Mouse (Mus musculus) hindbrain, embryonic 15.5 days (tissue): Measurements from ENCODE around the gene 5830411N06Rik. TPM values are rescaled to one million over a fixed set of nuclear protein-coding genes. Genes with fewer than 3 reads are reported as not detected.

Experiments used
- polyA plus RNA-seq: library from polyadenylated mRNA; unstranded; fragments of >200 nt; fragmentation: Nextera tagmentation; extraction: Ambion mirVana; gene quantifications from 2 replicates; pipeline ENCODE4 v1.2.1, GENCODE M21; 2015

The 5830411N06Rik gene
- polyA plus RNA-seq, 1 experiment from 2014 or later: not detected

Other genes starting within 250 kb of the 5830411N06Rik start
- gene Zfp511, start 210.9 kb upstream of the 5830411N06Rik start, polyA plus RNA-seq: 48.1 and 56.8 TPM in 2 replicates
- gene Tubgcp2, start 210.6 kb upstream of the 5830411N06Rik start, polyA plus RNA-seq: 53.3 and 56.6 TPM in 2 replicates
- gene Msx3, start 198.2 kb upstream of the 5830411N06Rik start, polyA plus RNA-seq: 5.5 and 9.5 TPM in 2 replicates
- 279 and 296 TPM in 2 replicates for gene Caly, start 164.7 kb upstream of the 5830411N06Rik start, polyA plus RNA-seq
- gene Prap1, start 153.9 kb upstream of the 5830411N06Rik start, polyA plus RNA-seq: not detected in 2 replicates
- gene Fuom, start 144.8 kb upstream of the 5830411N06Rik start, polyA plus RNA-seq: 37.6 and 41.2 TPM in 2 replicates
- gene Paox, start 131.5 kb upstream of the 5830411N06Rik start, polyA plus RNA-seq: 7.7 and 9.6 TPM in 2 replicates
- gene Echs1, start 130.8 kb upstream of the 5830411N06Rik start, polyA plus RNA-seq: 115 and 120 TPM in 2 replicates
- gene Mtg1, start 109.7 kb upstream of the 5830411N06Rik start, polyA plus RNA-seq: 27.4 and 31.1 TPM in 2 replicates
- 24.9 and 28.2 TPM in 2 replicates for gene Sprn, start 92.4 kb upstream of the 5830411N06Rik start, polyA plus RNA-seq
- not detected in 2 replicates for gene Olfr522, start 82.5 kb upstream of the 5830411N06Rik start, polyA plus RNA-seq
- gene Olfr523, start 74.1 kb upstream of the 5830411N06Rik start, polyA plus RNA-seq: not detected in 2 replicates
- gene Olfr524, start 41.3 kb upstream of the 5830411N06Rik start, polyA plus RNA-seq: not detected in 2 replicates
- 0.04 TPM in 1 of 2 replicates, not detected in the other for gene Cd163l1, start 29.0 kb upstream of the 5830411N06Rik start, polyA plus RNA-seq
- gene Olfr525, start 73.6 kb downstream of the 5830411N06Rik start, polyA plus RNA-seq: not detected in 2 replicates
- not detected in 2 replicates for gene Olfr527, start 86.7 kb downstream of the 5830411N06Rik start, polyA plus RNA-seq
- not detected in 2 replicates for gene Olfr60, start 114.4 kb downstream of the 5830411N06Rik start, polyA plus RNA-seq
- gene Olfr530, start 129.0 kb downstream of the 5830411N06Rik start, polyA plus RNA-seq: not detected in 2 replicates
- not detected in 2 replicates for gene Olfr531, start 155.6 kb downstream of the 5830411N06Rik start, polyA plus RNA-seq
- gene Olfr532, start 174.4 kb downstream of the 5830411N06Rik start, polyA plus RNA-seq: not detected in 2 replicates
- not detected in 2 replicates for gene Olfr533, start 216.1 kb downstream of the 5830411N06Rik start, polyA plus RNA-seq
- not detected in 2 replicates for gene Olfr535, start 236.9 kb downstream of the 5830411N06Rik start, polyA plus RNA-seq